Mouse (Mus musculus) erythroblast, embryonic 14.5 days (primary cell): Measurements from ENCODE around the gene Trmt5.

ENCODE experiments used
- GATA1 ChIP-seq: IDR thresholded peaks from 2 replicates; pipeline ENCODE4 v1.6.1; 2012; ENCODE audit warnings: low read length, inconsistent platforms, mixed read lengths
- TAL1 ChIP-seq: IDR thresholded peaks from 3 replicates; pipeline ENCODE4 v1.6.1; 2012; ENCODE audit warnings: low read length, inconsistent platforms, mixed read lengths

DNA sequence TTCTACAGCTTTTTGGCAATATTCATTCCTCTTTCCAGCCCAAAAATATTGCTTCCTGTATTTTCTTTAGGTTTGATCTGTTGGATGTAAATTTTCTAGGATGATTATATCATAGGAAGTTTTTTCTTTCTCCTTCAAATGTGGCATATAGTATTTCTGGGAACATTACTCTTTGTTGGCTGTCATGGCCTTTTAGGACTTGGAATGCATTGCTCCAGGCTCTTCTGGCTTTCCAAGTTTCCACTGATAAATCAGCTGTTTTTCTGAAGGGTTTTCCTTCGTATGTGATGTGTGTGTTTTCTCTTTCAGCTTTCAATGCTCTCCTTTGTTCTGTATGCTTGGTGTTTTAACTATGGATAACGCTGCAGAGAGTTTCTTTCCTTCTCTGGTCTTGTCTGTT, 31.5 kb downstream of the Trmt5 start:
- no peak for TF ChIP-seq TAL1
- no peak for TF ChIP-seq GATA1
